ENCODE assay signal across 12 mouse cellular contexts in the genomic region with DNA sequence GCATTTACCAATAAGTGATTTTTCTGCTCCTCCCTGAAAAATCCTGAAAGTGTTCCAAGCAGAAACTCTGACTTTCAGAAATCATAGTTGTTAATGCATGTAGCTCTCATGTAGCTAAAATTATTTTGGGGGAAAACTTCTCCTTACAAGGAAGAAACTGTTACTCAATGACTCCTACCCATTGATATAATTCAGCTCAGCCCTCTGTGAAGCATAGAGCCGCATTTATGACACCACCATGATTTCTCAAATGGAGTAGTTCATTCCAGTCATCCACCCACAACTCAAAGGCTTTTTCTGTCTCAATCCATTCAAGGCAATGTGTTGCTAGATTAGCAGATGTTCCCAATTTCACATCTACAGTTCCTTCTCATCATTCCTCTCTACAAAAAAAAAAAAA.
"Had no signal": no experiment of that assay in that cellular context is flagged by ENCODE, and none has a peak within 500 bp of the region (broad histone marks: within the 10 kb centered on the region; RNA-seq: fewer than 3 reads in every experiment).

No protein-coding gene starts in this region.

- DNase-seq: forebrain, postnatal 0 days; gastrocnemius, postnatal 14 days; heart, adult 18-20 months; heart, postnatal 10 days; heart, postnatal 4 days; kidney, adult 18-20 months; kidney, adult 8-10 months; kidney, postnatal 10 days; kidney, postnatal 25 days; kidney, postnatal 4 days; liver; liver, embryonic 13.5 days had no signal
